Mouse (Mus musculus) frontal cortex, postnatal 36 days (tissue): Measurements from ENCODE around the gene Rgcc.

Experiments used
- DNase-seq, 2 experiments: peaks; one replicate each; pipeline ENCODE4 v3.0.0; 2022; ENCODE audit warnings: low spot score in 2 of 2

Gene Rgcc

GRCm38 (mm10) chr14:79300641-79301350, 649 bp downstream of the Rgcc start:
- DNase-seq = peak; percentile 65 to 66

GRCm38 (mm10) chr14:79299796-79300195, 1.6 kb downstream of the Rgcc start:
- DNase-seq = peak in 1 of 2 experiments; percentile 55

GRCm38 (mm10) chr14:79299230-79299629, 2.2 kb downstream of the Rgcc start:
- DNase-seq = no peak

GRCm38 (mm10) chr14:79298314-79298992, 3.0 kb downstream of the Rgcc start:
- no peak for DNase-seq

GRCm38 (mm10) chr14:79296836-79297235, 4.6 kb downstream of the Rgcc start:
- no peak for DNase-seq

- no peak for DNase-seq
Observed at GRCm38 (mm10) chr14:79296201-79296600, 5.2 kb downstream of the Rgcc start.

- no peak for DNase-seq
Observed at GRCm38 (mm10) chr14:79295579-79295978, 5.9 kb downstream of the Rgcc start.

GRCm38 (mm10) chr14:79294950-79295349, 6.5 kb downstream of the Rgcc start:
- no peak for DNase-seq

- no peak for DNase-seq
Observed at GRCm38 (mm10) chr14:79294051-79294814, 7.2 kb downstream of the Rgcc start.

GRCm38 (mm10) chr14:79293119-79293780, 8.2 kb downstream of the Rgcc start:
- no peak for DNase-seq

GRCm38 (mm10) chr14:79291629-79292028, 9.8 kb downstream of the Rgcc start:
- no peak for DNase-seq

GRCm38 (mm10) chr14:79290683-79291425, 10.6 kb downstream of the Rgcc start:
- DNase-seq = no peak

GRCm38 (mm10) chr14:79289909-79290308, 11.5 kb downstream of the Rgcc start:
- DNase-seq = no peak

- no peak for DNase-seq
Observed at GRCm38 (mm10) chr14:79288280-79288679, 13.2 kb downstream of the Rgcc start.

GRCm38 (mm10) chr14:79287251-79287863, 14.1 kb downstream of the Rgcc start:
- DNase-seq = no peak

GRCm38 (mm10) chr14:79285549-79285948, 15.9 kb downstream of the Rgcc start:
- DNase-seq = no peak

- DNase-seq = no peak
Observed at GRCm38 (mm10) chr14:79284616-79285015, 16.8 kb downstream of the Rgcc start.

GRCm38 (mm10) chr14:79283952-79284351, 17.5 kb downstream of the Rgcc start:
- DNase-seq = no peak

GRCm38 (mm10) chr14:79281894-79282553, 19.4 kb downstream of the Rgcc start:
- DNase-seq = no peak

GRCm38 (mm10) chr14:79280456-79280855, 21.0 kb downstream of the Rgcc start:
- DNase-seq = no peak
